Mouse (Mus musculus): ENCODE measurements at regions not wholly inside any gene's neighbourhood (a gene's known extent, or its start where the extent isn't known, plus 50 kb on each side); places are given as distances from the start of the nearest gene placed in this dataset.

- DNase-seq (ENCODE audit: low spot score), result no peak
Measured at GRCm38 (mm10) chr1:51697265-51698192, 218.3 kb downstream of the Myo1b start.

GRCm38 (mm10) chr1:51696471-51696870, 218.2 kb upstream of the Nabp1 start:
- no peak for DNase-seq (ENCODE audit: low spot score)

- no peak for DNase-seq (ENCODE audit: low spot score)
Measured at GRCm38 (mm10) chr1:51690878-51691277, 212.7 kb upstream of the Nabp1 start.

GRCm38 (mm10) chr1:51689461-51690223, 211.4 kb upstream of the Nabp1 start:
- DNase-seq (ENCODE audit: low spot score), result no peak

GRCm38 (mm10) chr1:51688946-51689345, 210.7 kb upstream of the Nabp1 start:
- no peak for DNase-seq (ENCODE audit: low spot score)

- no peak for DNase-seq (ENCODE audit: low spot score)
Measured at GRCm38 (mm10) chr1:51688224-51688545, 210.0 kb upstream of the Nabp1 start.

- DNase-seq (ENCODE audit: low spot score), result no peak
Measured at GRCm38 (mm10) chr1:51687484-51688223, 209.4 kb upstream of the Nabp1 start.

GRCm38 (mm10) chr1:51686759-51687158, 208.5 kb upstream of the Nabp1 start:
- no peak for DNase-seq (ENCODE audit: low spot score)

- DNase-seq (ENCODE audit: low spot score), result no peak
Measured at GRCm38 (mm10) chr1:51682273-51682672, 204.0 kb upstream of the Nabp1 start.

GRCm38 (mm10) chr1:51681872-51682271, 203.6 kb upstream of the Nabp1 start:
- DNase-seq (ENCODE audit: low spot score), result no peak

- DNase-seq (ENCODE audit: low spot score), result no peak
Measured at GRCm38 (mm10) chr1:51680725-51681124, 202.5 kb upstream of the Nabp1 start.

GRCm38 (mm10) chr1:51678290-51678928, 200.2 kb upstream of the Nabp1 start:
- DNase-seq (ENCODE audit: low spot score), result no peak

GRCm38 (mm10) chr1:51677802-51678201, 199.6 kb upstream of the Nabp1 start:
- no peak for DNase-seq (ENCODE audit: low spot score)

GRCm38 (mm10) chr1:51671691-51672090, 193.5 kb upstream of the Nabp1 start:
- DNase-seq (ENCODE audit: low spot score), result no peak

GRCm38 (mm10) chr1:51671287-51671686, 193.1 kb upstream of the Nabp1 start:
- DNase-seq (ENCODE audit: low spot score), result no peak

GRCm38 (mm10) chr1:51670009-51670408, 191.8 kb upstream of the Nabp1 start:
- no peak for DNase-seq (ENCODE audit: low spot score)

GRCm38 (mm10) chr1:51668881-51669280, 190.7 kb upstream of the Nabp1 start:
- no peak for DNase-seq (ENCODE audit: low spot score)

- DNase-seq (ENCODE audit: low spot score), result no peak
Measured at GRCm38 (mm10) chr1:51660531-51660930, 182.3 kb upstream of the Nabp1 start.

- DNase-seq (ENCODE audit: low spot score), result no peak
Measured at GRCm38 (mm10) chr1:51657203-51657602, 179.0 kb upstream of the Nabp1 start.

GRCm38 (mm10) chr1:51650653-51650995, 172.4 kb upstream of the Nabp1 start:
- DNase-seq (ENCODE audit: low spot score), result no peak

GRCm38 (mm10) chr1:51649963-51650652, 171.9 kb upstream of the Nabp1 start:
- no peak for DNase-seq (ENCODE audit: low spot score)

GRCm38 (mm10) chr1:51647955-51648354, 169.7 kb upstream of the Nabp1 start:
- DNase-seq (ENCODE audit: low spot score), result no peak
